Mouse (Mus musculus): ENCODE data around the gene Cactin. TPM values are rescaled to one million over a fixed set of nuclear protein-coding genes. Genes with fewer than 3 reads are reported as not detected.
A peak's percentile ranks its signal among the peaks of the same experiment; 100 is the strongest.

Gene Cactin
- polyA plus RNA-seq, 1 experiment from 2014 or later, result 15.0 TPM

- Histone ChIP-seq H3K9ac (ENCODE audit: low read depth, low read length) (no peak overlapping the region), H3K27me3 (replicated peaks; ENCODE audit: control insufficient read depth, insufficient read depth, low read length) (no peaks in the 10 kb centered on the region), H3K4me3 (ENCODE audit: low read depth, low read length) (no peak overlapping the region), H3K9me3 (ENCODE audit: control insufficient read depth) (no peaks in the 10 kb centered on the region), H3K4me1 (replicated peaks; ENCODE audit: control insufficient read depth, insufficient read depth, low read length) (peaks cover 17% of the 10 kb centered on the region; the same call in 1 of the 2 replicates), H3K36me3 (ENCODE audit: control insufficient read depth, insufficient read depth) (peaks cover 50% of the 10 kb centered on the region), H3K27ac (ENCODE audit: low read depth, low read length) (no peak overlapping the region), H3K4me2 (replicated peaks; ENCODE audit: low read depth) (no peak overlapping the region)
- TF ChIP-seq CTCF (IDR thresholded peaks at IDR 0.05; ENCODE audit: low read depth), result no peak
- no peak for ATAC-seq
- WGBS, result 89% methylated on average over 18 of the region's 18 CpGs
These were observed 4.9 kb downstream of the Cactin start for GRCm38 (mm10) chr10:81325781-81326180.

DNA sequence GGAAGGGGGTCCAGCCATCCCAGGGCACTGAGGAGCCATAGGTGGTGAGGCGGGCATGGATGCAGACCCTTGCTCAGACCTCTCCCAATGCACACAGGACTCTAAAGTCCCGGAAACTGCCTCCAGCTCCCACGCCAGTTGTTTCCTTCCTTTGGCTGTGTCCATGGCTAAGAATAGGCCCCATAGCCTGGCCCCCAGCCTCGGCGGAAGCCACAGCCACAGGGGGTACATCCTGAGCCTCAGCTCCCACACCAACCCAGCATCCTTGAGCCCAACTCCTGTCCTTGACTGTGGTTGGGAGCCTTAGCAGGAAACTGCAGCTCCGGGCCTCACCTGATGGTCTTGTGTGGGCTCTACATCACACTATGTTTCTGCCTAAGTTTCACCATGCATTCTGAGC, 6.0 kb downstream of the Cactin start:
- Histone ChIP-seq H3K27me3 (replicated peaks; ENCODE audit: control insufficient read depth, insufficient read depth, low read length) (no peaks in the 10 kb centered on the region), H3K4me3 (ENCODE audit: low read depth, low read length) (no peak overlapping the region), H3K9me3 (ENCODE audit: control insufficient read depth) (no peaks in the 10 kb centered on the region), H3K4me1 (replicated peaks; ENCODE audit: control insufficient read depth, insufficient read depth, low read length) (peaks cover 15% of the 10 kb centered on the region; the same call in 1 of the 2 replicates), H3K27ac (ENCODE audit: low read depth, low read length) (peak overlapping the region; percentile 36), H3K9ac (ENCODE audit: low read depth, low read length) (no peak overlapping the region), H3K36me3 (ENCODE audit: control insufficient read depth, insufficient read depth) (peaks cover 50% of the 10 kb centered on the region), H3K4me2 (replicated peaks; ENCODE audit: low read depth) (no peak overlapping the region)
- TF ChIP-seq CTCF (IDR thresholded peaks at IDR 0.05; ENCODE audit: low read depth), result no peak
- 69% methylated on average over 6 of the region's 6 CpGs for WGBS
- ATAC-seq, result no peak

DNA sequence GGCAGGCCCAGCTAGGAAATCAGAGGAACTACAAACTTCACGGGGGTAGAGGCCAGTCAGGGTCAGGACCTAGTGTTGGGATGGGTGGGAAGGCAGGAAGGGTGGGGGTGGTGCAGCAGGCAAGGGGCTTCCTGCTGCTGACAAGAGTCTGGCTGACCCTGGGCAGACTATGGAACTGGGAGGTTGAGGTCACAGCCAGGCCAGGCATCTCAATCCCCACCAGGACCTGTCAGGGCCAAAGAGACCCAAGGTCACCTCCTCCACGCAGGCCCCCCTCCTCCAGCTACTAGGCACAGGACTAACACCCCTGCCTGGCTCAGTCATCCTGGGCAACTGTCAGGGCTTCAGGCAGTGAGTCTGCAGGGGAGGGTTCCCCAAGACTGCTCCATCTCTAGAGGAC, 7.1 kb downstream of the Cactin start:
- Histone ChIP-seq H3K4me1 (replicated peaks; ENCODE audit: control insufficient read depth, insufficient read depth, low read length) (peaks cover 12% of the 10 kb centered on the region; the same call in 1 of the 2 replicates), H3K27me3 (replicated peaks; ENCODE audit: control insufficient read depth, insufficient read depth, low read length) (peaks cover 9% of the 10 kb centered on the region), H3K4me3 (ENCODE audit: low read depth, low read length) (no peak overlapping the region), H3K4me2 (replicated peaks; ENCODE audit: low read depth) (no peak overlapping the region), H3K9ac (ENCODE audit: low read depth, low read length) (peak overlapping the region; percentile 11; the same call in 1 of the 2 replicates), H3K9me3 (ENCODE audit: control insufficient read depth) (no peaks in the 10 kb centered on the region), H3K27ac (ENCODE audit: low read depth, low read length) (peak overlapping the region; percentile 60; the same call in 1 of the 2 replicates), H3K36me3 (ENCODE audit: control insufficient read depth, insufficient read depth) (peaks cover 41% of the 10 kb centered on the region)
- no peak for ATAC-seq
- 22% methylated on average over 2 of the region's 2 CpGs for WGBS
- TF ChIP-seq CTCF (IDR thresholded peaks at IDR 0.05; ENCODE audit: low read depth), result no peak

DNA sequence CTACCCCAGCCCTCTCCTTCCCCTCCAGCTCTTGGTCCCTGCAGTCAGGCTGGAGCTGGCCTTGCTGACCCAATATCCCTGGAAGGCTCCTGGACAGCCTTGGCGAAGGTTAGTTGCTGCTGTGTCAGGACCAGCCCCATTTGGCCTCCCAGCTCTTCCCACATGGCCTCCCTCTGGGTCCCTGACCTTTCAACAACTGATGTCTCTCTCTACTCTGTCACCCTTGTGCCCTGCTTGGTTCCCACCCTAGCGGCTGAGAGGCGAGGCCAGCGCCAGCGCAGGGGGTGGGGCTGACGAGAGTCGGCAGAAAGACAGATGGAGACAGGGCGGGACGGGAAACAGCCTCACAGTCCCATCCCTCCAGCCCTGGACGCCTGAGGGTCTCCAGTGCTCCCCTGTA, 7.5 kb downstream of the Cactin start, which contains the start of gene Tbxa2r:
Gene Tbxa2r, plus strand, starts transcription at position 346 of the 400 bp plus-strand sequence.
- peak; percentile 45 for TF ChIP-seq CTCF (IDR thresholded peaks at IDR 0.05; ENCODE audit: low read depth)
- WGBS, result 6% methylated on average over 10 of the region's 10 CpGs
- H3K4me2 ChIP-seq (replicated peaks; ENCODE audit: low read depth), result peak within 1 kb of the TSS; percentile 55

GRCm38 (mm10) chr10:81329194-81329975, 8.5 kb downstream of the Cactin start:
- H3K4me1 ChIP-seq (replicated peaks; ENCODE audit: control insufficient read depth, insufficient read depth, low read length), result peaks cover 12% of the 10 kb centered on the region; the same call in 1 of the 2 replicates
- peaks cover 27% of the 10 kb centered on the region for H3K36me3 ChIP-seq (ENCODE audit: control insufficient read depth, insufficient read depth)
- no peaks in the 10 kb centered on the region for H3K9me3 ChIP-seq (ENCODE audit: control insufficient read depth)
- no peak overlapping the region for H3K4me3 ChIP-seq (ENCODE audit: low read depth, low read length)
- H3K9ac ChIP-seq (ENCODE audit: low read depth, low read length), result peak overlapping the region; percentile 13
- H3K27me3 ChIP-seq (replicated peaks; ENCODE audit: control insufficient read depth, insufficient read depth, low read length), result peaks cover 14% of the 10 kb centered on the region
- H3K27ac ChIP-seq (ENCODE audit: low read depth, low read length), result peak overlapping the region; percentile 60
- TF ChIP-seq CTCF (IDR thresholded peaks at IDR 0.05; ENCODE audit: low read depth), result no peak
- peak; percentile 32; the same call in 1 of the 2 replicates for ATAC-seq
- H3K4me2 ChIP-seq (replicated peaks; ENCODE audit: low read depth), result peak overlapping the region; percentile 55
- 60% methylated on average over 10 of the region's 10 CpGs for WGBS

More for the DNA sequence above, 7.5 kb downstream of the Cactin start, which contains the start of gene Tbxa2r:
- H3K27ac ChIP-seq (ENCODE audit: low read depth, low read length), result peak within 1 kb of the TSS; percentile 60; the same call in 1 of the 2 replicates
- H3K36me3 ChIP-seq (ENCODE audit: control insufficient read depth, insufficient read depth), result peaks cover 37% of the 10 kb centered on the region
- no peak within 1 kb of the TSS for H3K4me3 ChIP-seq (ENCODE audit: low read depth, low read length)
- peaks cover 12% of the 10 kb centered on the region; the same call in 1 of the 2 replicates for H3K4me1 ChIP-seq (replicated peaks; ENCODE audit: control insufficient read depth, insufficient read depth, low read length)
- H3K9me3 ChIP-seq (ENCODE audit: control insufficient read depth), result no peaks in the 10 kb centered on the region
- H3K27me3 ChIP-seq (replicated peaks; ENCODE audit: control insufficient read depth, insufficient read depth, low read length), result peaks cover 14% of the 10 kb centered on the region
- no peak for ATAC-seq
- H3K9ac ChIP-seq (ENCODE audit: low read depth, low read length), result peak within 1 kb of the TSS; percentile 13

DNA sequence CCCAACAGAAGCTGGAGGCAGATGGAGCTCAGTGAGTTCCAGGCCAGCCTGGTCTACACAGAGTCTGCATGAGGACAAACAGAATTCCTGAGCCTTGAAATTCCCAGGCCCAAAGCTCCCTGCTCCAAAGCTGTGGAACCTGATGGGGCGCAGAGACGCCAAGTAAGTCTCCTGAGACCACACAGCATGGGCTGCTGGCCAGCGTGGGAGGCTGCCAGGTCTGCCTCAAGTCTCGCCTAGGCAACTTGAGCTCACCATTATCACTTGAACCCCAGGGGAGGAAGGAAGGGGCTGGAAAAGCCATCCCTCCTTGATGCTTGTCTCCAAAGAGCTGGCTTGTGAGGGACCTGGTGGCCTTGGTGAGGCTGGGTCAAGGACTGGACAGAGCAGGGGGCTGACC, 9.1 kb downstream of the Cactin start:
- H3K9ac ChIP-seq (ENCODE audit: low read depth, low read length), result no peak overlapping the region; the same call in 1 of the 2 replicates
- peaks cover 12% of the 10 kb centered on the region; the same call in 1 of the 2 replicates for H3K4me1 ChIP-seq (replicated peaks; ENCODE audit: control insufficient read depth, insufficient read depth, low read length)
- H3K9me3 ChIP-seq (ENCODE audit: control insufficient read depth), result no peaks in the 10 kb centered on the region
- peak overlapping the region; percentile 30; the same call in 1 of the 2 replicates for H3K4me2 ChIP-seq (replicated peaks; ENCODE audit: low read depth)
- H3K27ac ChIP-seq (ENCODE audit: low read depth, low read length), result peak overlapping the region; percentile 57
- no peak overlapping the region for H3K4me3 ChIP-seq (ENCODE audit: low read depth, low read length)
- H3K27me3 ChIP-seq (replicated peaks; ENCODE audit: control insufficient read depth, insufficient read depth, low read length), result peaks cover 14% of the 10 kb centered on the region
- 55% methylated on average over 4 of the region's 4 CpGs for WGBS
- peak; percentile 9; the same call in 1 of the 2 replicates for ATAC-seq
- H3K36me3 ChIP-seq (ENCODE audit: control insufficient read depth, insufficient read depth), result peaks cover 20% of the 10 kb centered on the region
- no peak for TF ChIP-seq CTCF (IDR thresholded peaks at IDR 0.05; ENCODE audit: low read depth)
